Mouse (Mus musculus): Measurements from ENCODE around the gene Cbr4. TPM values are rescaled to one million over a fixed set of nuclear protein-coding genes. Genes with fewer than 3 reads are reported as not detected.
A peak's percentile ranks its signal among the peaks of the same experiment; 100 is the strongest.

Gene Cbr4
- total RNA-seq, 1 experiment from 2014 or later: 76.7 TPM

DNA sequence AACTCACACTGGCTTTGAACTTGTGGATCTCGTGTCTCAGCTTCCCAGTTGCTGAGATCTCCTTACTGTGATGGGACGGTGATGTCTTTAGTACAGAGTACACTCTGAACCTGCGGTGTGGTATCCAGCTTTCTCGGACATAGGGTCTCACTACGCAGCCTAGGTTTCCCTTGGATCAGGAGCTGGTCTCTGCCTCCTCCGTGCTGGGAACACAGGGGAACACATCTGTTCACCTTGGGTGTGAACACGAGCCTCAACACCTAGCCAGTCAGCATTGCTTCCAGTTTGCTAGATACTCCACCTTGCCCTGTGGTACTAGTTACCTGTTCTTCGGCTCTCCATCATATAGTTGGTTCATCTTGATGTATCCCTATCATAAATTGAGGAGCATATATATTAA is 1.1 kb downstream of the Cbr4 start:
- no peak for DNase-seq

DNA sequence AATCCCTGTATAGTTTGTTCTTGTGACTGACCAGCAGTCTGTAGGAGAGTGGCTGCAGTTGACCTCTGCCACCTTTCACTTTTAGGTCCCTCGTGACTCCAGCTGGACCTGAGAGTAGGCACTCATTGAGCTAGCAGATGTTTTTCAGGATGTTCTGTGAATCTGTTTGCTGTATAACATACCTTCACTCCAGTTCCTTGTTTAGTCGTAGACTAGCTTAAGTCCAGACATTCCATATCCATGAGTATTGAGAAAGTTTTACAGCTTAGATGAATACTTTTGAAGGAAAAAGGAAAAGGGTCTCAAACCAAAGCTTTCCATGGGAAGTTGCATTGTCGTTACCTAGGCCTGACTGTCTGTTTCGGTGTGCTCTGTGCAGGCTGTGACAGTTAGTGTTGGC is 9.6 kb downstream of the Cbr4 start:
- no peak for DNase-seq

DNA sequence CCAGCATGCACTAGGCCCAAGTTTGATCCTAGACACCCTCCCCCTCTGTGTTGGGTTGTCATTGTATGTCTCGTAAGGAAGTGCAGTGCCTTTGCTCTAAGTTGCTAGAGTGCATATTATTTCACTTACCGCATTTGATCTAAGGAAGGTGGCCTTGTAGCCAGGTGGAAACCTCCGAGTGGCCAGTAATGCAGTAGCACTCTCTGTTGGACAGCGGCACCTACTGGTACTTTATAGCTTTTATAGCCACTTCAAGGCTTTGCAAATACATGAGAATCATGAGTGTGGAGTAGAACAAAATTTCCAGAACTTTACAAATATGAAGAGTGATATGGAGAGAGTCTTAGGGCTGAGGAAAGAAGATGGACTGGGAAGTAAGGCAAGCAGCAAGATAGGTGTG is 11.5 kb downstream of the Cbr4 start:
- DNase-seq: peak; percentile 21

DNA sequence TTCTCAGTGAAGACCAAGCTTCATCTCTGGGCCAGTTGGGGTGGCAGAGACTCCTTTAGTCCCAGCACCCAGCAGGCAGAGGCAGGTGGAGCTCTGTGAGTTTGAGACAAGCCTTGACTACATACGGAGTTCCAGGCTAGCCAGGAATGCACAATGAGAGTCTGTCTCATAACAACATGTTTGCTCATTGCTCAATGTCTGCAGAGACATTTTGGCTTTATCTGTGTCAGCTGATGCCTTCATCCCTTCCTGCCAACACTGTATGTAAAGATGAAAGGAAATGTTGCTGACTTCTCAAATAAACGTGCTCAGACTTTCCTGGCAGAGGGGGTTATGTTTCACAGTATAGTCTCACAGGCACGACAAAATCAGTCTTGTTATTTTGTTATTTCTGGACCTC is 13.4 kb downstream of the Cbr4 start:
- DNase-seq: no peak

DNA sequence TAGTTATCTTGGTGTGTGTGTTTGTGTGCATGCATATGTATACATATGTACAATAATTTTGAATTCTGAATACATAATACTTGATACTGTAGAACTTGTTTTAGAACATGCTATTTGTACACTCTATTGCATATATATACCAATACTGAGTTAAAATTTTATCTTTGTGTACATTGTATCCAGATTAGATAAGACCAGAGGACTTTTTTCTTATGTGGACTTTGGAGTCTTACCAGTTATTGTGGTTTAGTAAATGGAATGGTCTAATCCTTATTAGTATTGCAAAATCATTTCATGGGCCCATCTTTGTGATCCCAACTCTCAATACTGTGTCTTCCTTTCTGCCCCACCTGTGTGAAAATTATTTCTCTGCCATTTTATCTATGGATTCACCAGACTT is 14.7 kb downstream of the Cbr4 start:
- DNase-seq: no peak

DNA sequence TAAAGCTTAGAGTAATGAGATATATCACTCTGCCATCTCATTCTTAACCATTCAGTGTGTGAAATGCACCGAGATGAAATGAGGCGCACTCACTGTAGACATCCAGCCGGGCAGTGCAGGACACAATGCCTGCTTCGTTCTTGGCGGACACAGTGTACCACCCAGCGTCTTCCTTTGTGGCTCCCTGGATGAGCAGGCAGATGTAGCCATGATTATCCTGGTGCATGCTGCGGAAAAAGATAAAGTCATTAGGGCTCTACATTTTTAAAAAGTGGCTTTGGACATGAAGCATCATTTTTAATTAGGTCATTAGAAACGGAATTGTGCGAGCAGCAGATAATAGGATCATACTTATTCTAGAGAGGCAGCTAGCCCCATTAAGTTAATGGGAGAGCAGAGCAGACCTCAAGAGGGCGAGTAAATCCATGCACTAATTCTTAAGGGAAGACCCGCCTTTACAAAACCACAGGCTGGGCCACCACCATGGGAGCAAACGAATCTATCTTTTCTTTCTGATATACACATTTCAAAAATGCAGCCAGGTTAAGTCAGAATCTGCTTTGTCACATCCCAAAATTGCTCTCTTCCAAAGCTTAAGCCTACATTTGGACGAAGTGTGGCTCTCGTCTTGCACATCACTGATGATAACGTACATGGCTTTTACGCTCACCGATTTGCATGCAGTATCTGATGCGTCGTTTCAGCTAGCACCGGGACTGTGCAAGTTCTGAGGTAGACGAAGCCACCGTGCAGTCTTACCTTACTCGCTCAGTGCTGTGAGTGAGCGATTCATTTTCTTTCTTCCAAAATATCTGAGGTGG is 27.8 kb downstream of the Cbr4 start:
- DNase-seq: no peak

DNA sequence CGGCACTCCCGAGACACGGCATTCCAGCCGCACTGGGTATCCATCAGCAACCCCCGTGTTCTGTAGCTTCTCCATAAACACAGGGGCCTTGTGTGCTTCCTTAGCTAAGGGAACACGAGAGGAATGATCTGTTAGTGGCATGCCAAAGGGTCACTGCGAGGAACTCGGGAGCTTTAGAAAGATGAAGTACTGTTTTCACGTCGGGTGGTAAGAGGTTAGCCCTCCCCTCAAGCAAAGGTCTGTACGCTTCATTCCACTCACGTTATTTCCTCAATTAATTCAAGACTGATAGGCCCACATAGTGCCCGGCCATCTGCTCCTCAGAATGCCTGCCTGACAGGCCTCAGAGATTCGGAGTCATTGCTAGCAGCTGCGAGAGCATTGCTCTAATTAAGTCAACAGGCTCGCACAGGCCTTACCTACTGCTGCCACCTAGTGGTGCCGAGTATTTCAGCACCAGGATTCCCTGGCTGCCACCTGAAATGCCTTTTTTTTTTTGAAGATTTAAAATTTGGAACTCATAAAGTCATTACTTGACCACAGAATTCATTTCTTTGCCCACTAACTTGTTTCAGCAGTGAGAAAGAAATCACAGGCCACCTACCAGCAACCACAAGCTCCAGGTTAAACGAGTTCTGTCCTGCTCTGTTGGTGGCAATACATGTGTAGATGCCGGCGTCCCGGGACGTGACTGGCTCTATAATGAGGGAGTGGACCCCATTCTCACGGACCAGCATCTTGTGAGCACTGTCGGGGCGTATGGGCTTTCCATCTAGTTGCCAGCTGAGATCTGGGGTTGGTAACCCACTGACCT is 28.6 kb downstream of the Cbr4 start:
- peak; percentile 85 for DNase-seq

DNA sequence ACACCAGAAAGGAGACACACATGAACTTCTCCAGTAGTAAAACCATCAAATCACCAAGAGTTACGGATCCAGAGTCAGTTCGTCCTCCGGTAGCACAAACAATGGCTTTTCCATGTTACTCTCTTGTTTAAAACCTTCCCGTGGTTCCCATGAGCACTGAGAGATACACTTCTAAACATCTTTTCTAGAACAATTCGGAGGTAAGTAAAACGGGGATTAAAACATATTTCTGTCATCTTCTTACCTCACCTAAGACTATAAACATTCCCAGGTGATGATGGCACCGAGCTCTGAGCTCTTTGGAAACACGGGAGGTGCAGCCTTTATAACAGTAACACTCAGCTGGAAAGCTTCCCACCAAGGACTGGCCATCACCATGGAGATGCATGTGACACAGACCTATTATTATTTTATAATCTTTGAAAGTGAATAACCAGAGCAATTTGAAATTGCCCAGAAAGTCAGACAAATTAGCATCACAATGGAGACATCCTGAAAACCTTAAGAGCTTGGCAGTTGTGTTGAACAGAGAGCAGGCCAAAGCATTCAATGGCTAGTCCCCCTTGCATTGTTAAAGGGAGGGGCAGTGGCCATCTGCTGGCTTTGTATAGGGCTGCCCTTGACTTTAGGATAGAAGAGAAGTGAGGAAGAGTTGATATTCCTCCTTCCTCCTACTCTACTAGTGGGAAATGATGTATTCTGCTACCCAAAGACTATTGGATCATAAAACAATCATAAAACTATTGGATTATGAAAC is 29.4 kb downstream of the Cbr4 start:
- DNase-seq: no peak

DNA sequence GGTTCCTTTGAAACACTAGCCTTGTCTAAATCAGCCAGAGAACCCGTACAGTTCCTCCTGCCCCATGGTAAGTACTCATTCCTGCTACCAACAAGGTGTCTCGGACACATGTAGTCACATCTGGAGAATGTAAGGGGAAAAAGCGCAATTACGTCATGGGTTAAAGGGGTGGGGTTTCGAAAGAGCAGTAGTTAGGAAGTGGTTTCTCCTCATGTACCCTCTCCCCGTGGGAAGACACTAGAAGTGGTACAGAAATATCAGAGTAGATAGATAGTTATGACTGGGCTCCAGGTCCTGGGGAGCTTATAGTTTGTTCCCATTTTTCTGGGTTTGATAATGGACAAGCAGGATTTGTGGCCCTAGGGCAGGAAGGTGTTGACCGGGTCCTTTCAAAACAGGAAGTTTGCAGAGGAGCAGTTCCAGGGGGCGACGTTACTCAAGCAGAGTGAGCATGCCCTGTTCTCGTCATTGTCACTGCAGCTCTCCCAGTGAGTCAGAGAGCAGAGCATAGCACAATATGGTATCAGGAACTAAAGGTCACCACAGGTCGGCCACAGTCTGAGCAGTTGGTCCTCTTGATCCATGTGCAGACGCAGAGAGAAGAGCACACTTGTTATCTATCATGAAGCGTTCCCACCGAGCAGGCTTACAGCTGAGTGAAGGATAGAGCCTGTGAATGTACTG is 30.1 kb downstream of the Cbr4 start:
- DNase-seq: peak; percentile 28

DNA sequence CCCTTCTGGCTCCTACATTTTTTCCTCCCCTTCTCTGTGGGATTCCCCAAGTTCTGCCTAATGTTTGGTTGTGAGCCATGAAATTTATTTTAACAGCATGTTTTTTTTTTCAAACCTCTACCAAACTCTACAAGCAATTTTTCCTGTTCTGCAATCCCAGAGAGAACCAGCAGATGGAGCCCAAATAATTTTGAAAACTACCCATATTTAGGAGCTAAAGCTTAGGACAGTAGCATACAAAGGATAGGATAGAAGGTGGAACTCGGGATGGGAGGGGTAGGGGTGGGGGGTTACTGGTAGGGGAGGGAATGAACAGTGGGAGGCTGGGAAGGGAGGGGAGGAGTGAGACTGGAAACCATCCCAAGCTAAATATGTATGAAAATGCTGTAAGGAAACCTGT is 34.6 kb downstream of the Cbr4 start:
- peak; percentile 27 for DNase-seq

DNA sequence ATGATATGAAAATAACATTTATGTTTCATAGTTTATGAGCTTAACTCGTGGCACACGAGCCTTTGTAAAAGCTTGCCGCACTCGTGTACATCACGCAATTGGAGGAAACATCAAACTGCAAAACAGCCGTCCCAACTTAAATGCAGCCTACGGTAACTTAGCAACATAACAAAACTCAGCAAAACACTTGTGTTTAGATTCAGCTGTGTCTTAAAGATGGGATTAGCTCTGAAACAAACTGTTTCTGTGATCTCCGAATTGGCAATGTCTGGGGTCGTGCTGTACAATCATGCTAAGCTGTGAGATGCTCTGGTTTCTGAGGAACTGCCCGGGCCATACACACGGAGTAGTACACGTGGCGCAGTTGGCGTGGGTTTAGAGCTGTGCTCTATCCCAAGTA is 39.5 kb downstream of the Cbr4 start:
- DNase-seq: no peak

DNA sequence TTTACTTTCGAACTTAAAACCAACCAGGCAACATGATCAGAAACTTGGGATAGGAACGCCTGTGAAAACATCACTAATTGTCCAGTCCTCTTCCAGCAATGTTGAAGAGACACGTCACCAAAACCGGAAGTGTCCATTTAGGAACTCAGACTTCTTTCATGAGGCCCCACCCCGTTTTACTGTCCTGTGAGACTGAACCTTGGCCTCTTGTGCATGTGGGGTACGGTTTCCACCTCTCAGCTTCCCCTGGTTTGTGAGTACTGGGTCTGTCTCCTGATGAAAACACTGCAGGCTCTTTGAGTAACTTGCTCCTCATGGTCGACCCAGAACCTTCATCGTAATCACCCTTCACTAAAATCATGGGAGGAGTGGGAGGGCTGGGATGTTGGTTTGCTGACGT is 40.7 kb downstream of the Cbr4 start:
- no peak for DNase-seq

DNA sequence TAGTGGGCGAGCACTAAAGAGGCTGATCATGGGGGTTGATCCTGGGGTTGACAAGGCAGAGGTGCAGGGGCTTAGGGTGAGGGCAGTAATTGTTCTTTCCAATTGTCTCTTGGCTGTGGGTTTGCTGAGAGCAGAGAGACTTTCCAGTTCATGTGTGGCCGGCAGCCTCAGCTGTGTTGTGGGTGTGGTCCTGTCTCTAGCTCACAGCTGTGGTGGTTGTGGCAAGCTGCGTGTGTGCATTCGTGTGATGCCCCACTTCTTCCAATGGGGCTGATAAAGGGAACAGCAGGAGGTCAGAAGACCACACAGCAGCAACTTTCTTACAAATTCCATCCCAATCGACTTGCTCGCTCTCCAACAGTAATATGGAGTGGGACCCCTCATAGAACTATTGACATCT is 41.1 kb downstream of the Cbr4 start:
- DNase-seq: no peak

DNA sequence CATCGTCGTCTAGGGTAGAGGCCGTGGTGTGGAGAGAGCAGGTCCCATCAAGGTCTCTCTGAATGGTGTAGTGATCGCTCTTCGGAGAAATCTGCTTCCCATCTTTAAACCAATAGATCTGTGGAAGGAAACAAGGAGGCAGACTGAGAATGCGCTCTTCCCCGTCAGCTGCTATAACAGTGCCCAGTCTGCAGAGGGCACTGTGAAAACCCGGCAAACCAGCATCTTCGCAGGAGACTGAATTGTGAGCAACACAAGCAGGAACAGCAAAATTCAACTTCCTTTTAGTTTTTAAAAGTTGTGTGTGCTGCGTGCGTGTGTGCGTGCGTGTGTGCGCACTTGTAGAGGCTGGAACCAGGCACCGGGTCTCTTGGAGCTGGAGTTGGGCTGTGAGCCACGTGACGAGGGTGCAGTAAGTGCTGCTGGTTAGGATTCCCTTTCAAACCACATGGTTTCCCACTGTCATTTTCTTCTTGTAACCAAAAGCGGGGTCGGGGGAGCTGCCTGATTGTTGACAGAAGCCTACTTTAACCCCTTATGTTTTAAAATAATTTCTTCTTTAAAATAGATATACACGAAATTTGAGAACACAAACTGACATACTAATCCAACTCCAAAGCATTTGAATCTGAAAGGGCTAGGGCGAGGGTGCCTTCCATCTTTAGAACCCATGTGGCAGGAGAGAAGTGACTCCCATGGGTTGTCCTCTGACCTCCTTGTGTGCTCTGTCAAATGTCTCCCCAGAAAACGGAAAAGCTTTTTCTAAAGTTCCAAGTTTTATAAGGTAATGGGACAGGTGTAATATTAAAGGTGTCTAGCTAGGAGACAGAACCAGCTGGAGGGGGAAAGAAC is 44.6 kb downstream of the Cbr4 start:
- no peak for DNase-seq

DNA sequence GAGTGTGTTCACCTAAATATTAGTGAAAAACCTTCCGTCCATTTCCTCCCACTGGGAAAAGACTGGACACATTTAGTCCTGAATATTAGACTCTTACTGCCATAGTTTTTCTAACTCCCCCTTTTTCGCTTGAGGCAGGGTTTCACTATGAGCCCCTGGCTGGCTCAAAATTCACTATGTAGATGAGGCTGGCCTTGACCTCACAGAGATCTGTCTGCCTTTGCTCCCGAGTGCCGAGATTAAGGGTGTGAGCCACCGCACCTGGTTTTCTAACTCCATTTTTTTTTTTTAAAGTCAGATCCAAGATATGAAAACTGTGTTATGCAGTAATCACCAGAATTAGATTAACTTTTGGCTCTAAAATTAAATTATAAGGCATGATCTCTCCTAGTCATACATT is 45.3 kb downstream of the Cbr4 start:
- DNase-seq: no peak

DNA sequence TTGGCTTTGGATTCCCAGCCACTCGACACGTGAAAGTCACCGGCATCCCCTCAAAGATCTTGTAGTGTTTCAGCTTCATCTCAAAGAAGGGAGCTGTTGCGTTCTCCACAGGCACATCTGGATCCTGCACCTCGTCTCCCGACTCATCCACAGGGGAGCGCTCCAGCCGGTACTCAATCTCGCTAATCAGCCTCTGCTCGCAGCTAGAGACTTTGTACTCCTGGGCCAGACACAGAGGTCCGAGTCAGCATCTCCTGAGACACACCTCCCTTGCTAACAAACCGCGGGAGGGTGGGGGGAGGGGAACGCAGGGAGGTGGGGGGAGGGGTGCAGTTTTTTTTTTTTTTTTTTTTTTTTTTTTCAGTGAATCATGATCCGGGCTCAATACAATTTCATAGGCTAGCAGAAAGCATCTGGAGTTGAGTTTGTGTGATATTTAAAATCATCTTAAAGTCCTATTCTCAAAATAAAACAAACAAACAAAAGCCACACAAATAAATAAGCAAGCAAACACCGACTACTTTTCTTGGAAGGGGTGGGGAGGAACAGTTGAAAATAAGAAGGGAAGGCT is 45.9 kb downstream of the Cbr4 start:
- no peak for DNase-seq

DNA sequence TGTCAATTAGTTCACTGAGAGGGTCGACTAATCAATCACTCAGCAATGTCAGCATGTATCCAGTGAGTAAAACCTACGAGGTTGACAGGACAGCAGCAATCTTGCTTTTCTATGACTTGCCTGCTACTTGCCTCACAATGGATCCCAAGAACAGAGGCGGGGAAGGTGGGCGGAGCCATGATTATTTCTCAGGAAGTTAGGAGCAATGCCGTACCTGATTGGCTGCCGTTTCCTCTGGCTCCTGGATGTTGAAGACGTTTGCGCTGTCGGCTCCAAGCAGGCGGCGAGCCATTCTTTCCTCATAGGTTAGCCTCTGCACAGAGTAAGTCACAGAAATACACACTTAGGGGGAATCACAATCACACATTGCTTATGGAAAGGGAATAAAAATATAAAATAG is 47.9 kb downstream of the Cbr4 start:
- no peak for DNase-seq

DNA sequence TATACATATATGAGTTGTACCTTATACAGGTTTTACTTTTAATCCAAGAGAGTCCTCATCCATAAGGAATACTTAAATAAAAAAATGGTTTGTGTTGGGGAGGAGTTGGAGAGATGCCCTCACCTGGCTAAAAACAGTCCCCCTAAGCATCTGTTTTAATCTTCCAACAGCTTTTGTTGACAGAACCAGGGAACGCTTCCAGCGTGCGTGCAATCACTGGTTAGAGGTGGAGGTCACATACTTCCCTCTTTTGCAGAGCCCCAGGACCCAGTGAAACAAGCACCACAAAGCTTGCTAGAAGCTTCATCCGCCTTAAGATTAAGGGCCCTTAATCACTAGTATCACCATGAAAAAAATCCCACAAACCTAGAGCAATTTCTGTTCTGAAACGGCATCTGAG is 49.9 kb downstream of the Cbr4 start:
- DNase-seq: no peak

DNA sequence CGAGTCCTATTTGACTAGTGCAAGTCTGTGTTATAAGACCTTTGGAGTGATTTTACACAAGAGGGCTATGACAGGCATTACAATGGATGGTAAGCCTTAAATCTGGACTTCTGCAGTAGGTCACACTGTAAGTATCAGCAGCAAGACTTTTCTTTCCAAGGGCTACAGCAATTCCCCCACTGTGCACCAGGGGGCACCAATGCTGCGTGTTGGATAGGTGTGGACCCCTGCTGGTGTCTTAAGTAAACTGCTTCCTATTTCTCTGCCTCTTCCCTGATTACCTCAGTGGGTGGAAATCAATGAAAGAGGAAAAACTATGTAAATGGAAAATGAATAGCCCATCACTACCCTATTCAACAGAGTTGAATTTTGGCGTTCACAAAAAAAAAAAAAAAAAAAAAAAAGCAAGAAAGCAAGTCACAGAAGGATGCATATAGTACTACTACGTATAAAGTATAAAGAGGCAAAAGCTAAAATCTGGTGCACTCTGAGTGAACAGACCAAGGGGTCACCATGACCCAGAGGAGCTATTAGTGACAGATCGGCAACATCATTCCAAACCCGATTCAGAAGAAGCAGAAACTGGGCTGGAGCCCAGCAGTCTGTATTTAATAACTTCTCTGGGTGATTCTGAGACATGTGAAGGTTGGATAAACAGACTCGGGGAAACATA is 52.4 kb downstream of the Cbr4 start:
- peak; percentile 90 for DNase-seq

DNA sequence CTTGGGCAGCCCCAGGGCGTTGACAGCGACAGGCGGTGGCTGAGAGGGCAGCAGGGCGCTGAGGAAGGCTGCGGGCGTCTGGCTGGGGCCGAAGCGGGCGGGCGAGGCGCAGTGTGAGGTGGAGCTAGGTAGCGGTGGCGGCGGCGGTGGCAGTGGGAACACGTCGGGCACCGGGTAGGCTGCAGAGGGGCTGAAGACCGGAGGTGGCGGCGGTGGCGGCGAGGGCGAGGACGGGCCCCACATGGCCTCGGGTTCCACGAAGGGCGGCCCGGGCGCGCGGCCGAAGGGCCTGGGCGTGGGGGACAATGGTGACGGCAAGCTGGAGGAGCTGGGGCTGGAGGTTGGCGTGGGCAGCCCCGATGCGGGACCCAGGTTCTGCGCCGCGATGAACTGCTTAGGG is 62.1 kb downstream of the Cbr4 start:
- DNase-seq: no peak
